Mouse (Mus musculus) layer of hippocampus, postnatal 14 days (tissue): Measurements from ENCODE around the gene Hdac4. TPM values are rescaled to one million over a fixed set of nuclear protein-coding genes. Genes with fewer than 3 reads are reported as not detected.

Experiments
- DNase-seq, 2 experiments: peaks; one replicate each; pipeline ENCODE4 v3.0.0; 2021 to 2022; ENCODE audit warnings: low spot score in 2 of 2, mixed read lengths in 1 of 2
- total RNA-seq, 2 experiments: library from RNA; stranded (reverse); gene quantifications; 2 replicates each; pipeline ENCODE4 v1.2.3; 2021

The Hdac4 gene
- total RNA-seq, 2 experiments from 2014 or later, result 96.2 to 98.7 TPM

GRCm38 (mm10) chr1:92179489-92180006 lies 16.0 kb downstream of the Hdac4 start:
- DNase-seq, result peak; percentile 35 to 37

- DNase-seq, result peak in 1 of 2 experiments; percentile 30
These were observed 16.4 kb downstream of the Hdac4 start for GRCm38 (mm10) chr1:92179070-92179469.

- DNase-seq, result peak in 1 of 2 experiments; percentile 33
These were observed 17.2 kb downstream of the Hdac4 start for GRCm38 (mm10) chr1:92178021-92178895.

GRCm38 (mm10) chr1:92177599-92177998 lies 17.9 kb downstream of the Hdac4 start:
- no peak for DNase-seq

- DNase-seq, result no peak
These were observed 18.3 kb downstream of the Hdac4 start for GRCm38 (mm10) chr1:92177196-92177595.

- DNase-seq, result no peak
These were observed 20.2 kb downstream of the Hdac4 start for GRCm38 (mm10) chr1:92175266-92175665.

GRCm38 (mm10) chr1:92174898-92175255 lies 20.6 kb downstream of the Hdac4 start:
- DNase-seq, result no peak

GRCm38 (mm10) chr1:92174251-92174897 lies 21.1 kb downstream of the Hdac4 start:
- DNase-seq, result no peak

- peak in 1 of 2 experiments; percentile 24 for DNase-seq
These were observed 24.8 kb downstream of the Hdac4 start for GRCm38 (mm10) chr1:92170616-92171235.

GRCm38 (mm10) chr1:92169776-92170055 lies 25.8 kb downstream of the Hdac4 start:
- no peak for DNase-seq

- no peak for DNase-seq
These were observed 26.4 kb downstream of the Hdac4 start for GRCm38 (mm10) chr1:92168900-92169775.

- DNase-seq, result no peak
These were observed 31.6 kb downstream of the Hdac4 start for GRCm38 (mm10) chr1:92163932-92164331.

GRCm38 (mm10) chr1:92159804-92160203 lies 35.7 kb downstream of the Hdac4 start:
- no peak for DNase-seq

- DNase-seq, result no peak
These were observed 45.3 kb downstream of the Hdac4 start for GRCm38 (mm10) chr1:92150201-92150600.

GRCm38 (mm10) chr1:92148527-92148926 lies 47.0 kb downstream of the Hdac4 start:
- DNase-seq, result no peak

GRCm38 (mm10) chr1:92144868-92145534 lies 50.5 kb downstream of the Hdac4 start:
- no peak for DNase-seq

GRCm38 (mm10) chr1:92143331-92143895 lies 52.1 kb downstream of the Hdac4 start:
- peak in 1 of 2 experiments; percentile 42 for DNase-seq

- no peak for DNase-seq
These were observed 52.7 kb downstream of the Hdac4 start for GRCm38 (mm10) chr1:92142793-92143192.

- no peak for DNase-seq
These were observed 56.5 kb downstream of the Hdac4 start for GRCm38 (mm10) chr1:92139001-92139400.
